Mouse (Mus musculus): ENCODE results near the gene Myo5a.

Gene Myo5a

DNA sequence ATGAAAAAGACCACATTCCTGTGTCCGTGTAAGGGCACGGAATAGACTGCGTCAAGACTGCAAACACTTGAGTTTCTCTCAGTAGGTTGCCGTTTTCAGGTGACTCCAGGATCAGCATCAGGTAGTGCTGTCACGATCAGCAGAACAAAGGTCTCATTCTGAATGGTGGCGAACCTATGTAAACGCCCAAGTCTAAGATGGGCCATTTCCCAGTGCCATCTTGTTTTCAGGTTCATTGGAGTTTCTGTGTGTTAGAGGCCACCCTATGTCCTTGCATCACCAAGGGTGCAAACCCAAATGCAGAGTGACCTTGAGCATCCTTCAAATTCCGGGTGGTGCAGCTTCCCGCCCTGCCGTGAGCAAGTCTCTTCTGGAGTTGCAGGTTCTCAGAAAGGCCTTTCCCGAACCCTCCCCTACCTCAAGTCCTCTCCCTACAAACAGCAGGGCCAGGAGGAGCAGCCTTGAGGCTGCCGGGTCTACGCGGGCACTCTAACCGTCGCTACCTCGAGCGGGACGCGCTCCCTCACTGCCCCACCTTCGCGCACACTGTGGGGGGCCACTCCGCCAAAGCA is at the start of gene Myo5a:
Gene Myo5a (plus strand): TSS at position 559 of the 572 bp plus-strand sequence.
- no peak for DNase-seq

- no peak for DNase-seq
These were observed 48.3 kb upstream of the Myo5a start for GRCm38 (mm10) chr9:75022546-75022945.

GRCm38 (mm10) chr9:75023150-75023894 is 47.5 kb upstream of the Myo5a start:
- DNase-seq: no peak

DNA sequence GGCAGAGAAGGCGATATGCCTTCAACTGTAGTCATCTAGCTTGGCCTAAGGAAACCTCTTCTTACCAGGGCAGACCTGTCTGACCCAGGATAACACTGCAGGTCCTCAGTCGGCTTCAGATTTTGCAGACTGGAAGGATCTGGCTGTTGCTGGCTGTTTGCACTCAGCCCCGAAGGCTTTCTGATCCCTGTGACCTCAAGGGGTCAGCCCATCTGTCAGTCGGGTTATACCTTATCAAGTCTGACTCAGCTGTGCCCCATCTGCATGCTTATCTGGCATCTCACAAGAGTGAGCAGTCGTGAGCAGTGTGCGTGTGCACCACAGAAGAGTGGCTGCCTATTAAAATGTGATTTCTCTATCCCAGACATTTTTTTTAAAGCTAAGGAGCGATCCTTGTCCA is 46.7 kb upstream of the Myo5a start:
- DNase-seq: no peak

DNA sequence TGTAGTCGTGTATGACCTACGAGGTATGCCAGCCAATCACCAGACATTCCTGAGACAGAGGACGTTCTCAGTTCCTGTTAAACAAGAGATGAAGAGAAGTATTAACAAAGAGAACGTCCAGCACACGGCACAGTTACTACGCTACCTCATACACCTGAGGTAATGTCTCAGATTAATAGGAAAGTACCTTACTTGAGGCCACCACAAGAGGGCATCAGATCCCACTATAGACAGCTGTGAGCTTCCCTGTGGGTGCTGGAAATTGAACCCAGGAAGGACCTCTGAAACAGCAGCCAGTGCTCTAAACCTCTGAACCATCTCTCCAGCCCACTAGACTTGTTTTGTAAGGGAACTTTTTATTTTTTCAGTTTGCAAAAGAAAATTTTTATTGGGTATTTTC is 45.1 kb upstream of the Myo5a start:
- no peak for DNase-seq

DNA sequence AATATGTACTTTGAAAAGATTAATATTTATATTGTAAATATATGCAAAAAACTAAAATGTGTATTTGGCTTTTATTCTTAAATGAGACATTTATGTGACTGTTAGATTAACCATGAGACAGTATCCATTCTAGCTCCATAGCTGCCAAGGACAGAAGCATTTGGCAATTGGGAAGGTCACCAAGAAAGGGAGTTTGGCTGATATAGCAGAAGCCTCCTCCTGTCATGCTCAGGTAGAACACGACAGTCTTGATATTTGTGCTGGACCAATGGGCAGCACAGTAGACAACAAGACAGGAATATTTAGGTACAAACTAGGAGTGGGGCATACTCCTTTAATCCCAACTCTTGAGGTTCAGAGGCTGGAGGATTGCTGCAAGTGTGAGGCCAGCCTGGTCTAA is 38.4 kb upstream of the Myo5a start:
- DNase-seq: no peak

- no peak for DNase-seq
These were observed 37.7 kb upstream of the Myo5a start for GRCm38 (mm10) chr9:75033141-75033540.

GRCm38 (mm10) chr9:75034691-75035090 is 36.1 kb upstream of the Myo5a start:
- no peak for DNase-seq

- no peak for DNase-seq
These were observed 34.9 kb upstream of the Myo5a start for GRCm38 (mm10) chr9:75035944-75036343.

DNA sequence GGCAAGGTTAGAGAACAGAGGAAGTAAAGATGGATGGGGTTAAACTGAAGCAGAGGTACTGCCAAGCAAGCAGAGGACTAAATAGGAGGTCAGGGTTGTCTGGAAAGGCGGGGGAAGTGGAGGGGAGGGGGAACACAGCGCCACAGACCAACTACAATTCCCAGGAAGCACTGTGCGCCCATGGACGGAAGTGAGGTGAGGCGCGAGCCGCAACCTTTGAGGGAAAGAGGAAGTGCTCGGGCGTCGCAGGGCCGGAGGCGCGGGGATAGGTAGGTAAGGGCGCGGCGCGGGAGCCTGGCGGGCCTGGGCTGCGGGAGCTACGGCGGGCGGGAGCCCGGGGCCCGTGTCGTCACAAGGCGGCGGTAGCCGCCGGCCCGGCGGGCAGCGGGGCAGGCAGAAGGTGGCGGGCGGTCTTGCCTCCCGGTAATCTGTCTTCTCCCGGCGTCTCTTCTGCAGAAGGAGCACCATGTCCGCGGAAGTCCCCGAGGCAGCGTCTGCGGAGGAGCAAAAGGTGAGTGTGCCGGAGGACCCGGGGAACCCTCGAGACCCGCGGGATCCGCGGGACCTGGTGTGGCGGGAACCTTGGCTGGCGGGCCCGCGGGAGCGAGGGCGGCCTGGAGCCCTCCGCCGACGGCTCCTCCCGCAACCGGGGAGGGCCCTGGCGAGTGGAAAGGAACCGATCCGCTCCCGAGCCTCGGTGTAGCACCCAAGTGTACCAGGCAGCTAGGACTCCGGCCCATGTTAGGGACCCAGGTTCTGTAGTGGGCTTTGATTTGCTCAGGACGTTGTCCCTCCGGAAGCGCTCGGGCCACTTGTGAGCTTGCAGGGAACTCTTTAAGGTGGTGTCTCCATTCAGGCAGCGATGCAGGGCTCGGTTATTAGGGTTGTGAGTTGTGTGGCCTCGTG is 33.1 kb upstream of the Myo5a start, which contains the start of gene Arpp19:
Gene Arpp19 (plus strand): TSS at position 164 of the 906 bp plus-strand sequence.
- DNase-seq: peak; percentile 89

- no peak for DNase-seq
These were observed 32.5 kb upstream of the Myo5a start for GRCm38 (mm10) chr9:75038357-75038688.

- DNase-seq: no peak
These were observed 30.2 kb upstream of the Myo5a start for GRCm38 (mm10) chr9:75040566-75040965.

DNA sequence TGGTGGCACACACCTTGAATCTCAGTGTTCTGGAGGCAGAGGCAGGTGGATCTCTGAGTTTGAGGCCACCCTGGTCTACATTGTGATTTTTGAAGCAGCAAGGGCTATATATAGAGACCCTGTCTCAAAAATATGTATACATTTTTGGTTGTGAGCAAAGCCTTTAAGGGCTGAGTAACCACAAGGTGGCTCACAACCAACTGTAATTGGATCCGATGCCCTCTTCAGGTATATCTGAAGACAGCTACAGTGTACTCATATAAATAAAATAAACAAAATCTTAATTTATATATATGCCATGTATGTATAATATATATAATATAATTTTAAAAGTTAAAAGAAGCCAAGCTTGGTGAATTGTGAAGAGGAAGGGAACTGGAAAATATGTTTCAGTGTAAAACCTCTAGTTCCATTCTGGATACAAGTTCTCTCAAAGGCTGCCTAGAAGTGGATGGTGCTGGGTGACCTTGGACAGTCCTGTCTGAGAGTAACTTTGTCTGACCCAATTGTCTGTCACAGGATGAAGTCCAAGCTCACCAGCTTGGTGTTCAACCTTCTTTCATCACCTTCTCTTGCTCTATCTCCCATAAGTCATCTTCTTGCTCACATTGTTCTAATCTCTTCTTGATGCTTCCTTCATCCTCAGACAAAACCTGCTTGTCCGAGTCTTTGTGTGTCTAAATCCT is 28.8 kb upstream of the Myo5a start:
- DNase-seq: no peak

- DNase-seq: no peak
These were observed 27.6 kb upstream of the Myo5a start for GRCm38 (mm10) chr9:75043191-75043590.

DNA sequence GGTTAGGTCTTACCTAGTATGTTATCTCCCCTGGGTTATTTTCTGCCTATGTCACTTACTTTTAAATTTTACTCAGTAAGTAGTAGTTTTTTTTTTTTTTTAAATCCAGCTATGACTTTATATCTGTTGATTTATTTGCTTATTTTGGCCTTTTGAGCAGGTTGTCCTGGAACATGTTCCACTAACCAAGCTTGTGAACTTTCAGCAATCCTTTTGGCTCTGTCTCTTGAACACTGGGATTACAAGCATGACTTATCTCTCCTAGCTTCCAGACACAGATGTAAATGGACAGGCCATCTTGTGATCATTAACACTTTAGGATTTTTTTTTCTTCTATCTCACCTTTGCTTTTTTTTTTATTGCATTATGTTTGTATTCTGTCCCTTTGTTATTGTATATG is 23.7 kb upstream of the Myo5a start:
- no peak for DNase-seq

- no peak for DNase-seq
These were observed 21.7 kb upstream of the Myo5a start for GRCm38 (mm10) chr9:75049100-75049499.

DNA sequence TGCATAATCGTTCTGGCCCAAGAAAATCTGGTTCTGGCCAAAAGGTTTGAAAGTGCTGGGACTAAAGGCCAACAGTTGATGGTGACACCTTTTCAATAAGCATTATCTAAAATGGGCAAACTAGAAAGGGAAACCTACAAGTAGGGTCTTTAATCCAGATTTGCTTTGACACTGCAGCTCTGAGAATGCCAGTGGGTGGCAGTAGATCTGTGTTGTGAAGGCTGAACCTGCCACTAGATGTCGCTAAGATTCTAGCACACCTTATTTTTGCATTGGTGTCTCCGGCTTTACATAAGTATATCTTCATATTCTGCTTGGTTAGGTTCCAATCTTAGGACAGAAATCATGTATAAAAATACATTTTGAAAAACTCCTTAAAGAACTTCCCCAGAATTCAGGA is 20.8 kb upstream of the Myo5a start:
- peak; percentile 79 for DNase-seq

- DNase-seq: no peak
These were observed 19.0 kb upstream of the Myo5a start for GRCm38 (mm10) chr9:75051841-75052240.

GRCm38 (mm10) chr9:75055046-75055445 is 15.8 kb upstream of the Myo5a start:
- DNase-seq: no peak

- DNase-seq: no peak
These were observed 6.0 kb upstream of the Myo5a start for GRCm38 (mm10) chr9:75064678-75065331.

DNA sequence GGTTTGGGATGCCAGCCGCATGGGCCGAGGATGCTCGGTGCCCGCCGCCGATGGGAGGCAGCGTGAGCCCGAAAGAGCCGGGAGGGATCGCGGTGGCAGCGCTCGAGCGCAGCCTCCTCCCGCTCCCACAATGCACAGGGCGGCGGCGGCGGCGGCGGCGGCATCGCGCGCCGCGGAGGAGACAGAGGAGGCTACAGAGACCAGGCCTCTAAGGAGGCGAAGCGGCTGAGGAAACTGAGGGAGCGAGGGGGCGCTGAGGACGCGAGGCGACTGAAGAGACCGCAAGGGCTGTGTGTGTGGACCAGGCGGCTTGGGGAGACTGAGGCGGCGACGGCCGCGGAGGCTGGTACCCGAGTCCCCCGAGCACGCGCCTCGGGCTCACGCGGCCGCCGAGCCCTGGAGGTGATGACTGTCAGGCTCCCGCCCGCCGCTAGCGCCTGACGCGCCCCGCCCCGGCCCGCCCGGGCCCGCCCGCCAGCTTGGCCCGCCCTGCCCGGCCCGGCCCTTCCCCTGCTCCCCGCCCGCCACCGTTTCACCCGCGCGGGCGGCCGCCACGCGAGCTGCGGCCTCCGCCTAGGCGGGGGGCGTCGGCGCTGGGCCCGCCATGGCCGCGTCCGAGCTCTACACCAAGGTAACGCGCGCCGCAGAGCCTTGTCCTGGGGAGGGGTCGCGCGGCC is 352 bp downstream of the Myo5a start:
- DNase-seq: peak; percentile 88

DNA sequence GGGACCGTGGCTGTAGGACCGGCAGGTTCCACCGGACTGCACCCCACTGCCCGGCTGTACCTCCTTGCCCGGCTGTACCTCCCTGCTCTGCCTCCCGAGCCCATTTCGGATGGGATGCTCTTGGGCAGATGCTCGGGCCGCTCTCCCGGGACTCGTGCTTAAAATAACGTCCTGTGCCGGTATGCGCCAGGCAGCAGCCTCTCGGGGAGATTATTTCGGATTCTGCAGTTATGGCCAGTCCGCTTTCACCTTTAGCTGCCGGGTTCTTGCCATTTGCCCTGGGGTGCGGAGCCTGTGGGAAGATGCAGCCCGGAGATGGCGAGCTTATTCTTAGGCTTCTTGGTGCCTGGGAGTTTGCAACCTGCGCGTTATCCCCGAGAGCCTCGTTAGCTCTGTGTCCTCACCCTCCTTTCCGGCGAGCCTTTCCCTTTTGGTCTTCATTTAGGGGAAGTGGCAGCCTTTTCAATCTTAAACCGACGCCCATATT is 934 bp downstream of the Myo5a start:
- DNase-seq: no peak

All from cerebellum, adult 9-11 months (tissue).